Mouse (Mus musculus) left cerebral cortex, postnatal 4 days (tissue): ENCODE data around the gene Nop58. TPM values are rescaled to one million over a fixed set of nuclear protein-coding genes. Genes with fewer than 3 reads are reported as not detected.
"Not testable (repeated sequence)": the region's sequence is repeated elsewhere in the genome, so short reads cannot be mapped to it uniquely, and the experiment has no call there.

ENCODE experiments used
- DNase-seq: peaks from one replicate; pipeline ENCODE4 v3.0.0-alpha.2; 2022
- intact Hi-C: fragments of 180-260 bp; cut with DNase I; formaldehyde crosslinking; loops from one replicate; pipeline ENCODE4 v1.15.1; 2025
- total RNA-seq, 2 experiments: library from RNA; stranded (reverse); gene quantifications; 2 replicates each; pipeline ENCODE4 v1.2.3; 2021

Gene Nop58
- total RNA-seq, 2 experiments from 2014 or later: 96.8 to 112 TPM

- intact Hi-C loops: loop anchor here (10.0 kb wide), 2 partner anchors 163 to 383 kb away; no protein-coding TSS in a partner anchor
- no peak for DNase-seq
Measured at GRCm38 (mm10) chr1:59701766-59702165, 17.0 kb downstream of the Nop58 start.

GRCm38 (mm10) chr1:59719900-59720299 is 35.1 kb downstream of the Nop58 start:
- no peak for DNase-seq
- intact Hi-C loops: no loop called here

- peak; percentile 62 for DNase-seq
- intact Hi-C loops: no loop called here
Measured at GRCm38 (mm10) chr1:59725661-59726060, 40.9 kb downstream of the Nop58 start.

GRCm38 (mm10) chr1:59730106-59730505 is 45.3 kb downstream of the Nop58 start:
- intact Hi-C loops: no loop called here
- DNase-seq: no peak

GRCm38 (mm10) chr1:59730737-59731136 is 46.0 kb downstream of the Nop58 start:
- intact Hi-C loops: no loop called here
- no peak for DNase-seq

GRCm38 (mm10) chr1:59734076-59734475 is 49.3 kb downstream of the Nop58 start:
- intact Hi-C loops: no loop called here

GRCm38 (mm10) chr1:59738768-59739414 is 54.1 kb downstream of the Nop58 start:
- DNase-seq: no peak
- intact Hi-C loops: no loop called here

More at GRCm38 (mm10) chr1:59734076-59734475, 49.3 kb downstream of the Nop58 start:
- DNase-seq: no peak

GRCm38 (mm10) chr1:59739577-59740354 is 55.0 kb downstream of the Nop58 start:
- no peak for DNase-seq
- intact Hi-C loops: no loop called here

- intact Hi-C loops: no loop called here
- DNase-seq: no peak
Measured at GRCm38 (mm10) chr1:59749047-59749446, 64.3 kb downstream of the Nop58 start.

- DNase-seq: not testable (repeated sequence)
Measured at GRCm38 (mm10) chr1:59749724-59750123, 65.0 kb downstream of the Nop58 start.

GRCm38 (mm10) chr1:59755298-59755697 is 70.5 kb downstream of the Nop58 start:
- intact Hi-C loops: no loop called here
- no peak for DNase-seq

More at GRCm38 (mm10) chr1:59749724-59750123, 65.0 kb downstream of the Nop58 start:
- intact Hi-C loops: not testable (repeated sequence)

GRCm38 (mm10) chr1:59758325-59758724 is 73.6 kb downstream of the Nop58 start:
- intact Hi-C loops: no loop called here
- no peak for DNase-seq

GRCm38 (mm10) chr1:59762208-59762607 is 77.4 kb downstream of the Nop58 start:
- intact Hi-C loops: no loop called here

GRCm38 (mm10) chr1:59762651-59763163 is 77.9 kb downstream of the Nop58 start:
- intact Hi-C loops: no loop called here

More at GRCm38 (mm10) chr1:59762208-59762607, 77.4 kb downstream of the Nop58 start:
- DNase-seq: peak; percentile 21

GRCm38 (mm10) chr1:59763164-59763768 is 78.5 kb downstream of the Nop58 start, which contains the start of gene Bmpr2:
TSS of gene Bmpr2 (plus strand) at chr1:59763400.
- intact Hi-C loops: no loop called here
- peak; percentile 92 for DNase-seq

More at GRCm38 (mm10) chr1:59762651-59763163, 77.9 kb downstream of the Nop58 start:
- DNase-seq: peak; percentile 64

- intact Hi-C loops: no loop called here
- DNase-seq: no peak
Measured at GRCm38 (mm10) chr1:59763781-59764251, 79.0 kb downstream of the Nop58 start.

- intact Hi-C loops: no loop called here
- DNase-seq: peak; percentile 26
Measured at GRCm38 (mm10) chr1:59764407-59764971, 79.7 kb downstream of the Nop58 start.

GRCm38 (mm10) chr1:59765279-59765678 is 80.5 kb downstream of the Nop58 start:
- intact Hi-C loops: no loop called here
- no peak for DNase-seq

- intact Hi-C loops: no loop called here
- no peak for DNase-seq
Measured at GRCm38 (mm10) chr1:59766626-59767025, 81.9 kb downstream of the Nop58 start.
